Mouse (Mus musculus) layer of hippocampus, adult 2 months (tissue): ENCODE data around the gene Sebox. TPM values are rescaled to one million over a fixed set of nuclear protein-coding genes. Genes with fewer than 3 reads are reported as not detected.
A peak's percentile ranks its signal among the peaks of the same experiment; 100 is the strongest.

ENCODE experiments used
- DNase-seq, 2 experiments: peaks; one replicate each; pipeline ENCODE4 v3.0.0; 2022; ENCODE audit warnings: low spot score in 2 of 2
- H3K27ac ChIP-seq: fragments of 200-600 bp; 2 replicates; pipeline ENCODE4 v1.8.1; 2022
- H3K4me3 ChIP-seq: fragments of 200-600 bp; 2 replicates; pipeline ENCODE4 v1.8.1; 2022; ENCODE audit warnings: mild to moderate bottlenecking
- CTCF ChIP-seq: fragments of 200-600 bp; conservative IDR thresholded peaks from 2 replicates; pipeline ENCODE4 v1.8.1; 2022; ENCODE audit warnings: antibody characterized with exemption, mild to moderate bottlenecking, moderate library complexity
- total RNA-seq, 2 experiments: library from RNA; stranded (reverse); gene quantifications; 2 replicates each; pipeline ENCODE4 v1.2.3; 2021

Gene Sebox
- total RNA-seq, 2 experiments from 2014 or later, result 4.5 to 4.7 TPM

- Histone ChIP-seq H3K27ac (peak within 1 kb of the TSS; percentile 85), H3K4me3 (peak within 1 kb of the TSS; percentile 89)
- TF ChIP-seq CTCF, result peak; percentile 35; the same call in 1 of the 2 replicates
- DNase-seq, result peak; percentile 93 to 98
These were observed 47.2 kb downstream of the Sebox start, which contains the start of gene Tmem97 for GRCm38 (mm10) chr11:78550168-78551058. TSS of gene Tmem97 (minus strand) at chr11:78550777.

DNA sequence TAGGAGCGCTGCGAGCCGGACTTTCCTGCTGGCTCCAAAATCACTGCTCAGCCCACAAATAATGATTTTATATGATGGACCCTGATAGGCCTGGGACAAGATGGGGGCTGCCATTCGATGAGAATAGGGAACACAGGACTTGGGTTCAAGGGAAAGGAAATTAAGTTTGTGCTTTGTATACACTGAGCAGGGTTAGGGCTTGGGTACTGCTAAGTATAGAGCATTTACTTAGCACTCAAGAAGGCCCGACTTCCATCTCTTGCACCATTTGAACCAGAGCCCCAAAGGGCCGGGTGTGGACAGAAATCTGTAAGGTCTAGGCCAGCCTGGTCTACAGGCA lies 47.8 kb downstream of the Sebox start:
- no peak for TF ChIP-seq CTCF
- peak overlapping the region; percentile 89 for H3K4me3 ChIP-seq
- DNase-seq, result no peak
- peak overlapping the region; percentile 85 for H3K27ac ChIP-seq

Other genes with a start within 250 kb of the Sebox start
- gene 2610507B11Rik, start 241.7 kb upstream of the Sebox start, total RNA-seq, result 100 to 1,000 TPM; 192 to 198 TPM
- gene BC030499, start 212.6 kb upstream of the Sebox start, total RNA-seq, result 10 to 100 TPM in 1 of 2 experiments, 1 to 10 TPM in 1; 5.6 to 12.2 TPM
- gene Spag5, start 201.9 kb upstream of the Sebox start, total RNA-seq, result 1 to 10 TPM; 8.3 to 8.5 TPM
- 100 to 1,000 TPM; 853 to 900 TPM for gene Aldoc, start 180.5 kb upstream of the Sebox start, total RNA-seq
- 10 to 100 TPM; 58.2 to 59.9 TPM for gene Pigs, start 175.0 kb upstream of the Sebox start, total RNA-seq
- 10 to 100 TPM; 27.8 to 33.9 TPM for gene Unc119, start 160.0 kb upstream of the Sebox start, total RNA-seq
- gene Foxn1, start 116.9 kb upstream of the Sebox start, total RNA-seq, result not detected
- gene Slc13a2, start 81.2 kb upstream of the Sebox start, total RNA-seq, result not detected
- 10 to 100 TPM; 11.7 to 12.3 TPM for gene Slc46a1, start 37.8 kb upstream of the Sebox start, total RNA-seq
- gene Sarm1, start 5.7 kb upstream of the Sebox start, total RNA-seq, result 10 to 100 TPM; 39.2 to 45.4 TPM
- 10 to 100 TPM; 59.6 to 69.2 TPM for gene Vtn, start 4.4 kb upstream of the Sebox start, total RNA-seq
- 10 to 100 TPM; 44.2 to 45.7 TPM for gene Tmem199, start 8.7 kb downstream of the Sebox start, total RNA-seq
- 100 to 1,000 TPM; 121 to 122 TPM for gene Poldip2, start 8.7 kb downstream of the Sebox start, total RNA-seq
- gene Tnfaip1, start 32.9 kb downstream of the Sebox start, total RNA-seq, result 10 to 100 TPM; 29.9 to 31.3 TPM
- gene Ift20, start 32.9 kb downstream of the Sebox start, total RNA-seq, result 10 to 100 TPM; 77.7 to 80.2 TPM
- 10 to 100 TPM; 10.6 to 12.2 TPM for gene Tmem97, start 47.3 kb downstream of the Sebox start, total RNA-seq
- gene Nlk, start 193.9 kb downstream of the Sebox start, total RNA-seq, result 10 to 100 TPM; 39.3 to 43.0 TPM
- 10 to 100 TPM; 20.0 to 20.7 TPM for gene Ccnq, start 248.3 kb downstream of the Sebox start, total RNA-seq